Mouse (Mus musculus): ENCODE results near the gene Purb. TPM values are rescaled to one million over a fixed set of nuclear protein-coding genes. Genes with fewer than 3 reads are reported as not detected.
"Not testable (repeated sequence)": the region's sequence is repeated elsewhere in the genome, so short reads cannot be mapped to it uniquely, and the experiment has no call there.

The Purb gene
- polyA plus RNA-seq, 1 experiment from 2014 or later = 28.7 TPM

DNA sequence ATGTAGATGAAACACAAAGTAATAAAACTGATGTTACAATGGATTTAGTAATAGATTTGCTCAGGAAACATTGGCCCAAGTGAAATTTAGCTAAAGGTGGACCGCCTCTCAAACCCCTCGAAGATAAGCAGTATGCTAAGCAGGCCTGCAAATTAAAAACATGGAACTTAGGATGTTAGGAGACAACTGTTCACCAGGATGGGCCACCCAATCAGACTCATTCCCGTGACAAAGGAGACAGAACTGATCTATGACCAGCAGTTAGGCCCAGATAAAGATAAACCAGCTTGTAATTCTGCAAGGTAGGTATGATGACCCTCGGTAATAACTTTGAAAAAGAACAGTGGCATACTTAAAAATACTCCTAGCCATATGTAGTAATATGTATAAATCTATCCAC, 32.6 kb downstream of the Purb start:
- peaks cover 4% of the 10 kb centered on the region; the same call in 1 of the 2 replicates for H3K36me3 ChIP-seq
- peak overlapping the region; percentile 90 for H3K4me3 ChIP-seq (replicated peaks)
- H3K4me1 ChIP-seq = peaks cover 3% of the 10 kb centered on the region; the same call in 1 of the 2 replicates
- no peaks in the 10 kb centered on the region for H3K9me3 ChIP-seq (replicated peaks)
- 48% methylated on average over 4 of the region's 4 CpGs for WGBS
- H3K9ac ChIP-seq = peak overlapping the region; percentile 90
- no peaks in the 10 kb centered on the region for H3K27me3 ChIP-seq
- no peak for ATAC-seq (ENCODE audit: insufficient number of reproducible peaks, low FRiP score, low TSS enrichment, low read depth)
- H3K27ac ChIP-seq (replicated peaks) = peak overlapping the region; percentile 97; the same call in 1 of the 2 replicates
- peak overlapping the region; percentile 55 for H3K4me2 ChIP-seq (replicated peaks)

- Histone ChIP-seq H3K9me3 (replicated peaks) (no peaks in the 10 kb centered on the region), H3K36me3 (peaks cover 7% of the 10 kb centered on the region; the same call in 1 of the 2 replicates), H3K27ac (replicated peaks) (no peak overlapping the region), H3K4me3 (replicated peaks) (no peak overlapping the region), H3K9ac (no peak overlapping the region), H3K27me3 (no peaks in the 10 kb centered on the region), H3K4me2 (replicated peaks) (peak overlapping the region; percentile 55), H3K4me1 (peaks cover 3% of the 10 kb centered on the region; the same call in 1 of the 2 replicates)
- 94% methylated on average over 4 of the region's 4 CpGs for WGBS
- ATAC-seq (ENCODE audit: insufficient number of reproducible peaks, low FRiP score, low TSS enrichment, low read depth) = no peak
These were observed 33.2 kb downstream of the Purb start for GRCm38 (mm10) chr11:6442566-6442965.

GRCm38 (mm10) chr11:6440171-6440570, 35.5 kb downstream of the Purb start:
- peaks cover 3% of the 10 kb centered on the region; the same call in 1 of the 2 replicates for H3K4me1 ChIP-seq
- H3K27me3 ChIP-seq = no peaks in the 10 kb centered on the region
- 96% methylated on average over 4 of the region's 4 CpGs for WGBS
- no peak for ATAC-seq (ENCODE audit: insufficient number of reproducible peaks, low FRiP score, low TSS enrichment, low read depth)
- no peak overlapping the region for H3K4me2 ChIP-seq (replicated peaks)
- no peak overlapping the region for H3K9ac ChIP-seq
- H3K9me3 ChIP-seq (replicated peaks) = no peaks in the 10 kb centered on the region
- no peak overlapping the region for H3K4me3 ChIP-seq (replicated peaks)
- peaks cover 23% of the 10 kb centered on the region for H3K36me3 ChIP-seq
- no peak overlapping the region for H3K27ac ChIP-seq (replicated peaks)

GRCm38 (mm10) chr11:6437667-6438066, 38.0 kb downstream of the Purb start:
- Histone ChIP-seq H3K36me3 (peaks cover 45% of the 10 kb centered on the region), H3K9me3 (replicated peaks) (no peaks in the 10 kb centered on the region), H3K9ac (no peak overlapping the region), H3K4me1 (no peaks in the 10 kb centered on the region), H3K4me2 (replicated peaks) (no peak overlapping the region), H3K27ac (replicated peaks) (no peak overlapping the region), H3K27me3 (no peaks in the 10 kb centered on the region), H3K4me3 (replicated peaks) (no peak overlapping the region)
- 96% methylated on average over 2 of the region's 2 CpGs for WGBS
- ATAC-seq (ENCODE audit: insufficient number of reproducible peaks, low FRiP score, low TSS enrichment, low read depth) = no peak

DNA sequence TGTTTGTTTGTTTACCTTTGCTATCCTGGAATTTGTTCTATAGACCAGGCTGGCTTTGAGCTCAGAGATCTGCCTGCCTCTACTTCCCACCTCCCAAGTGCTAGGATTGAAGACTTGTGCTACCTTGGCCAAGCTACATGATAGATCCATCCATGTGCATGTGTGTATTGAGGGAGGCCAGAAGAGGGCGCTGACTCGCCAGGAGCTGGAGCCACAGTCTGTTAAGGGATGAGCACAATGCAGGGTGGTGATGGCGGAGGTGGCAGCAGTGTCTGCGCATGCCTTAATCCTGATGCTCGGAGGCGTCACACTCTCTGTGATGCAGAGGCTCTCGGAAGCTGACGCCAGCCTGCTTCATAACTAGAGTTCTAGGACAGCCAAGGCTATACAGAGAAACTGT, 39.3 kb downstream of the Purb start:
- no peak overlapping the region for H3K4me3 ChIP-seq (replicated peaks)
- H3K9me3 ChIP-seq (replicated peaks) = no peaks in the 10 kb centered on the region
- no peak overlapping the region for H3K4me2 ChIP-seq (replicated peaks)
- H3K27ac ChIP-seq (replicated peaks) = no peak overlapping the region
- H3K27me3 ChIP-seq = no peaks in the 10 kb centered on the region
- no peak for ATAC-seq (ENCODE audit: insufficient number of reproducible peaks, low FRiP score, low TSS enrichment, low read depth)
- no peak overlapping the region for H3K9ac ChIP-seq
- H3K36me3 ChIP-seq = peaks cover 56% of the 10 kb centered on the region
- H3K4me1 ChIP-seq = no peaks in the 10 kb centered on the region
- WGBS = 69% methylated on average over 8 of the region's 8 CpGs

- Histone ChIP-seq H3K9ac (no peak overlapping the region), H3K9me3 (replicated peaks) (no peaks in the 10 kb centered on the region), H3K4me3 (replicated peaks) (no peak overlapping the region), H3K36me3 (peaks cover 87% of the 10 kb centered on the region), H3K4me1 (no peaks in the 10 kb centered on the region), H3K27me3 (no peaks in the 10 kb centered on the region), H3K27ac (replicated peaks) (no peak overlapping the region), H3K4me2 (replicated peaks) (no peak overlapping the region)
- 96% methylated on average over 7 of the region's 7 CpGs for WGBS
- ATAC-seq (ENCODE audit: insufficient number of reproducible peaks, low FRiP score, low TSS enrichment, low read depth) = no peak
These were observed 45.5 kb downstream of the Purb start for GRCm38 (mm10) chr11:6430186-6430585.

DNA sequence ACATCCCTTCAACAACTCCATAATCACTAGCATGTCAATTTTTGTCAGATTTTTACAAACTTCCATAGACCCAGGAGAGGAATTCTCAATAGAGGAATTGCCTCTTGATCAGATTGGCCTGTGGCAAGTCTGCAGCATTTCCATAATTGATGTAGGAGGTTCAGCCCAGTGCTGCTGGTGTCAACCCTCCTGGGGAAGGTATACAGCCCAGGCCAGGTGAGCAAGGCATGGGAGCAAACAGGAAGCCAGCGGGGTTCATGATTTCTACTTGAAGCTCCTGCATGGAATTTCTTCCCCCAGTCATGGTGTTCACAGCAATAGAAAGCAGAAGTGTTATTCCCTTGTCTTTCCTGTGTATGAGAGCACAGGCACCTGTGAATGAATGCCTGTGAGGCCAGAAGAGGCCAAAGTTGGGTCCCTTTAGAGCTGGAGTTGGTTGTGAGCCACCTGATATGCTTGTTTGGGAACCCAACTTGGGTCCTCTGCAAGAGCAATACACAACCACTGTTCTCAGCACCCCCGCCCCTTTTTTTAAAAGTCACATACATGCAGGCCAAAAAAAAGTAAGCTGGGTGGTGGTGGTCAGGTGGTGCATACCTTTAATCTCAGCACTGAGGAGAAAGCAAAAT, 54.9 kb downstream of the Purb start:
- H3K4me3 ChIP-seq (replicated peaks) = no peak overlapping the region
- H3K9ac ChIP-seq = no peak overlapping the region
- H3K4me2 ChIP-seq (replicated peaks) = no peak overlapping the region
- 0 out of 2 replicates have a peak overlapping the region, but pooled peaks have one; percentile 7 for H3K27ac ChIP-seq (replicated peaks)
- H3K4me1 ChIP-seq = peaks cover 13% of the 10 kb centered on the region
- no peak for ATAC-seq (ENCODE audit: insufficient number of reproducible peaks, low FRiP score, low TSS enrichment, low read depth)
- H3K36me3 ChIP-seq = peaks cover 58% of the 10 kb centered on the region
- WGBS = 77% methylated on average over 2 of the region's 2 CpGs
- no peaks in the 10 kb centered on the region for H3K9me3 ChIP-seq (replicated peaks)
- no peaks in the 10 kb centered on the region for H3K27me3 ChIP-seq

DNA sequence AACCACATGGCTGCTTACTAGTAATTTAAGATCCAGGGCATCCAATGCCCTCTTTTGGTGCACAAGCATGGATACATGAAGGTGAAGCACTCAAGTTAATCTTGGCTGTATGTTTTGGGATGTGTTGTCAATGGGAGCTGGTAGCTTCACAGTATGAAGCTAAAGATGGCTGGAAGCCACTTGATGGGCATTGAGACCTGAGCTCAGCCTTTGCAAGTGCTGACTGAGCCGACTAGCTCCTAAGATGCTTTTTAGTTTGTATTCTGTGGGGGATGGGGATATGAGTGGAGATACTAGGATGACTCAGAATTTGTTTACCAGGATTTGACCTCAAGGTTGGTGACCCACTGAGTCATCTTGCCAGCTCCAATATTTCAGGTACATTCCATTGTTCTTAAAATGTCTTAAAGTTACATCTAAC, 55.4 kb downstream of the Purb start:
- Histone ChIP-seq H3K4me3 (replicated peaks) (no peak overlapping the region), H3K36me3 (peaks cover 56% of the 10 kb centered on the region), H3K4me2 (replicated peaks) (no peak overlapping the region), H3K27me3 (no peaks in the 10 kb centered on the region), H3K9me3 (replicated peaks) (no peaks in the 10 kb centered on the region), H3K27ac (replicated peaks) (no peak overlapping the region), H3K4me1 (peaks cover 13% of the 10 kb centered on the region), H3K9ac (no peak overlapping the region)
- ATAC-seq (ENCODE audit: insufficient number of reproducible peaks, low FRiP score, low TSS enrichment, low read depth) = no peak
- WGBS = 20% methylated on average over 1 of the region's 1 CpGs

GRCm38 (mm10) chr11:6419156-6419555, 56.6 kb downstream of the Purb start:
- H3K4me1 ChIP-seq = peaks cover 21% of the 10 kb centered on the region
- not testable (repeated sequence) for H3K4me2 ChIP-seq (replicated peaks); H3K9me3 ChIP-seq (replicated peaks); H3K9ac ChIP-seq; ATAC-seq (ENCODE audit: insufficient number of reproducible peaks, low FRiP score, low TSS enrichment, low read depth); H3K27me3 ChIP-seq; H3K4me3 ChIP-seq (replicated peaks); H3K27ac ChIP-seq (replicated peaks)
- H3K36me3 ChIP-seq = peaks cover 48% of the 10 kb centered on the region
- WGBS = 75% methylated on average over 4 of the region's 4 CpGs

- no peaks in the 10 kb centered on the region for H3K9me3 ChIP-seq (replicated peaks)
- 80% methylated on average over 5 of the region's 5 CpGs for WGBS
- no peak overlapping the region for H3K4me3 ChIP-seq (replicated peaks)
- no peak for ATAC-seq (ENCODE audit: insufficient number of reproducible peaks, low FRiP score, low TSS enrichment, low read depth)
- H3K27me3 ChIP-seq = no peaks in the 10 kb centered on the region
- peaks cover 45% of the 10 kb centered on the region for H3K36me3 ChIP-seq
- H3K27ac ChIP-seq (replicated peaks) = no peak overlapping the region
- H3K4me1 ChIP-seq = peaks cover 22% of the 10 kb centered on the region
- H3K9ac ChIP-seq = no peak overlapping the region
- no peak overlapping the region for H3K4me2 ChIP-seq (replicated peaks)
These were observed 57.0 kb downstream of the Purb start for GRCm38 (mm10) chr11:6418751-6419150.
